Mouse (Mus musculus): Measurements from ENCODE around the gene Casp8. TPM values are rescaled to one million over a fixed set of nuclear protein-coding genes. Genes with fewer than 3 reads are reported as not detected.
"Not testable (repeated sequence)": the region's sequence is repeated elsewhere in the genome, so short reads cannot be mapped to it uniquely, and the experiment has no call there.

Gene Casp8
- polyA plus RNA-seq, 1 experiment, result not detected

- Histone ChIP-seq H3K4me3 (ENCODE audit: insufficient read depth, low read depth, low read length) (no peak overlapping the region), H3K4me1 (ENCODE audit: control insufficient read depth, insufficient read depth, low read length) (no peaks in the 10 kb centered on the region), H3K27ac (ENCODE audit: insufficient read depth, low read depth, low read length) (no peak overlapping the region)
- WGBS, result 76% methylated on average over 3 of the region's 3 CpGs
- TF ChIP-seq CTCF (IDR thresholded peaks at IDR 0.05; ENCODE audit: insufficient read depth, low read depth, low read length), result no peak
- TF ChIP-seq POLR2A (IDR thresholded peaks at IDR 0.05; ENCODE audit: insufficient read depth, low read depth, low read length), result no peak
These were observed 31.1 kb downstream of the Casp8 start for GRCm38 (mm10) chr1:58826319-58826718.

- H3K27ac ChIP-seq (ENCODE audit: insufficient read depth, low read depth, low read length), result no peak overlapping the region
- WGBS, result 87% methylated on average over 5 of the region's 5 CpGs
- no peak overlapping the region for H3K4me3 ChIP-seq (ENCODE audit: insufficient read depth, low read depth, low read length)
- H3K4me1 ChIP-seq (ENCODE audit: control insufficient read depth, insufficient read depth, low read length), result no peaks in the 10 kb centered on the region
- TF ChIP-seq POLR2A (IDR thresholded peaks at IDR 0.05; ENCODE audit: insufficient read depth, low read depth, low read length) (no peak), CTCF (IDR thresholded peaks at IDR 0.05; ENCODE audit: insufficient read depth, low read depth, low read length) (no peak)
These were observed 35.6 kb downstream of the Casp8 start for GRCm38 (mm10) chr1:58830741-58831140.

- 77% methylated on average over 2 of the region's 2 CpGs for WGBS
- Histone ChIP-seq H3K4me3 (ENCODE audit: insufficient read depth, low read depth, low read length) (no peak overlapping the region), H3K4me1 (ENCODE audit: control insufficient read depth, insufficient read depth, low read length) (no peaks in the 10 kb centered on the region), H3K27ac (ENCODE audit: insufficient read depth, low read depth, low read length) (no peak overlapping the region)
- TF ChIP-seq POLR2A (IDR thresholded peaks at IDR 0.05; ENCODE audit: insufficient read depth, low read depth, low read length), result no peak
- TF ChIP-seq CTCF (IDR thresholded peaks at IDR 0.05; ENCODE audit: insufficient read depth, low read depth, low read length), result no peak
These were observed 37.0 kb downstream of the Casp8 start for GRCm38 (mm10) chr1:58832198-58832597.

GRCm38 (mm10) chr1:58856811-58857210 lies 61.6 kb downstream of the Casp8 start:
- WGBS, result 44% methylated on average over 3 of the region's 3 CpGs
- not testable (repeated sequence) for H3K4me3 ChIP-seq (ENCODE audit: insufficient read depth, low read depth, low read length); H3K4me1 ChIP-seq (ENCODE audit: control insufficient read depth, insufficient read depth, low read length); H3K27ac ChIP-seq (ENCODE audit: insufficient read depth, low read depth, low read length)

GRCm38 (mm10) chr1:58859131-58859530 lies 64.0 kb downstream of the Casp8 start:
- not testable (repeated sequence) for H3K4me3 ChIP-seq (ENCODE audit: insufficient read depth, low read depth, low read length); H3K27ac ChIP-seq (ENCODE audit: insufficient read depth, low read depth, low read length); H3K4me1 ChIP-seq (ENCODE audit: control insufficient read depth, insufficient read depth, low read length)
- 80% methylated on average over 4 of the region's 4 CpGs for WGBS

- H3K27ac ChIP-seq (ENCODE audit: insufficient read depth, low read depth, low read length); H3K4me3 ChIP-seq (ENCODE audit: insufficient read depth, low read depth, low read length); H3K4me1 ChIP-seq (ENCODE audit: control insufficient read depth, insufficient read depth, low read length): not testable (repeated sequence)
- 58% methylated on average over 13 of the region's 13 CpGs for WGBS
These were observed 64.7 kb downstream of the Casp8 start for GRCm38 (mm10) chr1:58859738-58860365.

- WGBS, result 90% methylated on average over 3 of the region's 3 CpGs
- H3K27ac ChIP-seq (ENCODE audit: insufficient read depth, low read depth, low read length); H3K4me1 ChIP-seq (ENCODE audit: control insufficient read depth, insufficient read depth, low read length); H3K4me3 ChIP-seq (ENCODE audit: insufficient read depth, low read depth, low read length): not testable (repeated sequence)
These were observed 65.4 kb downstream of the Casp8 start for GRCm38 (mm10) chr1:58860586-58860985.

GRCm38 (mm10) chr1:58876500-58876899 lies 81.3 kb downstream of the Casp8 start:
- not testable (repeated sequence) for H3K27ac ChIP-seq (ENCODE audit: insufficient read depth, low read depth, low read length); H3K4me3 ChIP-seq (ENCODE audit: insufficient read depth, low read depth, low read length); H3K4me1 ChIP-seq (ENCODE audit: control insufficient read depth, insufficient read depth, low read length)
- WGBS, result 85% methylated on average over 4 of the region's 4 CpGs

GRCm38 (mm10) chr1:58879291-58879690 lies 84.1 kb downstream of the Casp8 start:
- not testable (repeated sequence) for H3K4me3 ChIP-seq (ENCODE audit: insufficient read depth, low read depth, low read length); H3K4me1 ChIP-seq (ENCODE audit: control insufficient read depth, insufficient read depth, low read length); H3K27ac ChIP-seq (ENCODE audit: insufficient read depth, low read depth, low read length)
- 88% methylated on average over 2 of the region's 2 CpGs for WGBS

GRCm38 (mm10) chr1:58883279-58883678 lies 88.1 kb downstream of the Casp8 start:
- WGBS, result 88% methylated on average over 9 of the region's 9 CpGs
- not testable (repeated sequence) for H3K4me1 ChIP-seq (ENCODE audit: control insufficient read depth, insufficient read depth, low read length); H3K27ac ChIP-seq (ENCODE audit: insufficient read depth, low read depth, low read length); H3K4me3 ChIP-seq (ENCODE audit: insufficient read depth, low read depth, low read length)

GRCm38 (mm10) chr1:58885646-58886045 lies 90.5 kb downstream of the Casp8 start:
- TF ChIP-seq POLR2A (IDR thresholded peaks at IDR 0.05; ENCODE audit: insufficient read depth, low read depth, low read length) (no peak), CTCF (IDR thresholded peaks at IDR 0.05; ENCODE audit: insufficient read depth, low read depth, low read length) (no peak)
- 83% methylated on average over 4 of the region's 4 CpGs for WGBS
- Histone ChIP-seq H3K4me1 (ENCODE audit: control insufficient read depth, insufficient read depth, low read length) (no peaks in the 10 kb centered on the region), H3K4me3 (ENCODE audit: insufficient read depth, low read depth, low read length) (no peak overlapping the region), H3K27ac (ENCODE audit: insufficient read depth, low read depth, low read length) (no peak overlapping the region)
